Mouse (Mus musculus) myocyte (in vitro differentiated cells): Measurements from ENCODE around the gene Sgsm1. TPM values are rescaled to one million over a fixed set of nuclear protein-coding genes. Genes with fewer than 3 reads are reported as not detected.

ENCODE experiments used
- H3K27me3 ChIP-seq: one replicate; pipeline ENCODE4 v1.6.1; 2011; ENCODE audit not compliant: control insufficient read depth, insufficient read depth, insufficient read length
- H3K36me3 ChIP-seq: one replicate; pipeline ENCODE4 v1.6.1; 2011; ENCODE audit not compliant: control insufficient read depth, insufficient read depth
- H3K4me2 ChIP-seq: one replicate; pipeline ENCODE4 v1.6.1; 2011; ENCODE audit warnings: low read depth, control low read depth
- H3K4me3 ChIP-seq: one replicate; pipeline ENCODE4 v1.5.1; 2011; ENCODE audit warnings: mild to moderate bottlenecking, control low read depth, moderate library complexity
- H3K79me2 ChIP-seq: one replicate; pipeline ENCODE4 v1.6.1; 2011; ENCODE audit not compliant: control insufficient read depth, insufficient read depth
- H3ac ChIP-seq: one replicate; pipeline ENCODE4 v1.6.1; 2011; ENCODE audit not compliant: control insufficient read depth, insufficient read length
- CEBPB ChIP-seq: IDR thresholded peaks from 2 replicates; pipeline ENCODE4 v1.6.1; 2011; ENCODE audit warnings: mild to moderate bottlenecking, moderate library complexity; ENCODE audit not compliant: poor library complexity, insufficient read depth, severe bottlenecking
- E2F4 ChIP-seq: IDR thresholded peaks from one replicate; pipeline ENCODE4 v1.6.1; 2011; ENCODE audit warnings: mild to moderate bottlenecking, control low read depth, moderate library complexity; ENCODE audit not compliant: insufficient read depth
- MAX ChIP-seq: IDR thresholded peaks from one replicate; pipeline ENCODE4 v1.6.1; 2011; ENCODE audit warnings: low read depth, mild to moderate bottlenecking, control low read depth
- MYOD1 ChIP-seq, 3 experiments: IDR thresholded peaks; one replicate each; pipeline ENCODE4 v1.6.1; 2011; ENCODE audit warnings: control low read depth in 2 of 3, low read depth in 2 of 3, mild to moderate bottlenecking in 2 of 3, moderate library complexity in 1 of 3; ENCODE audit not compliant: insufficient read length in 2 of 3, control insufficient read depth in 1 of 3
- MYOG ChIP-seq, 3 experiments: IDR thresholded peaks; one replicate each; pipeline ENCODE4 v1.6.1; 2011; ENCODE audit warnings: control low read depth in 2 of 3, low read depth in 2 of 3, mild to moderate bottlenecking in 2 of 3; ENCODE audit not compliant: insufficient read length in 2 of 3, control insufficient read depth in 1 of 3, insufficient read depth in 1 of 3
- POLR2A ChIP-seq: IDR thresholded peaks from one replicate; pipeline ENCODE4 v1.6.1; 2011; ENCODE audit warnings: low read depth, mild to moderate bottlenecking, control low read depth, moderate library complexity; ENCODE audit not compliant: insufficient read length
- POLR2AphosphoS2 ChIP-seq: IDR thresholded peaks from one replicate; pipeline ENCODE4 v1.6.1; 2011; ENCODE audit warnings: low read depth, control low read depth; ENCODE audit not compliant: insufficient read length
- REST ChIP-seq: IDR thresholded peaks from one replicate; pipeline ENCODE4 v1.6.1; 2011; ENCODE audit warnings: mild to moderate bottlenecking, control low read depth, moderate library complexity; ENCODE audit not compliant: insufficient read depth, insufficient read length
- SRF ChIP-seq: IDR thresholded peaks from one replicate; pipeline ENCODE4 v1.6.1; 2011; ENCODE audit warnings: low read depth; ENCODE audit not compliant: control insufficient read depth, insufficient read length
- TCF12 ChIP-seq: IDR thresholded peaks from one replicate; pipeline ENCODE4 v1.6.1; 2011; ENCODE audit warnings: mild to moderate bottlenecking, control low read depth; ENCODE audit not compliant: poor library complexity, insufficient read depth, severe bottlenecking
- TCF3 ChIP-seq: IDR thresholded peaks from one replicate; pipeline ENCODE4 v1.6.1; 2011; ENCODE audit warnings: low read depth, control low read depth; ENCODE audit not compliant: insufficient read length
- USF1 ChIP-seq: IDR thresholded peaks from one replicate; pipeline ENCODE4 v1.6.1; 2011; ENCODE audit warnings: low read depth, mild to moderate bottlenecking, control low read depth, moderate library complexity
- polyA plus RNA-seq: library from polyadenylated mRNA; unstranded; fragments of >200 nt; fragmentation: generic; extraction: Trizol; gene quantifications from one replicate; pipeline ENCODE4 v1.2.1, GENCODE M21; 2012; ENCODE audit warnings: missing spikeins

Gene Sgsm1
- polyA plus RNA-seq, 1 experiment, result 3.6 TPM

DNA sequence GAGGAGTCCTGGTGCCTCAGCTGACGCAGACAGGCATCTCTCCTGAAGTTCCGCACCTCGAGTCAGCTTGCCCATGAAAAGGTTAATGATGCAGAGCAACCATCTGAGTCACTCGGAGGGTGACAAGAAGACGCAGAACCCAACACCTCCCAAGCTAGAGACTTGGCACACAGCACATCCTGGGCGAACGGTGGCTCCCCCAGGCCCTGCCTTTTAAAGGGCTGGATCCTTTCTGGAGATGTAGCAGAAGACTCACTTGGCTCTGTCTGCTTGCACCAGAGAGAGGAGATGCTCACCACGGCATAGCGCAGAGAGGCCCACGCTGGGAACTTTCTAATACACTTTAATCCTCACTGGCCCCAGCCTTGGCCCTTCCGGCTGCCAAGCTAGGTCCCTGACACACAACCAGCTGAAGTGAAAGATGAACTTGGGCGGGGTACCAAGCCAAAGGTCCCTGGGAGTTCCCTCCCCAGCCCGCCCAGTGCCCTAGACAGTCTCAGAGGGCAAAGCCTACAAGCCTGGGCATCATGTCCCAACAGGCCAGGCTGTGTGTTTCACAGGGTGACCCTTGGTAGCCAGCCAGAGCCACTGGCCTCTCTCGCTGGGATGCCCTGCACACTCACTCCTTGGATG is 94.1 kb downstream of the Sgsm1 start:
- H3ac ChIP-seq, result no peak overlapping the region
- H3K36me3 ChIP-seq, result no peaks in the 10 kb centered on the region
- peak overlapping the region; percentile 61 for H3K4me2 ChIP-seq
- H3K27me3 ChIP-seq, result no peaks in the 10 kb centered on the region
- no peak overlapping the region for H3K4me3 ChIP-seq
- H3K79me2 ChIP-seq, result peaks cover 7% of the 10 kb centered on the region
- TF ChIP-seq REST (no peak), MYOG (IDR thresholded peaks at IDR 0.05; ENCODE audit: control insufficient read depth in 1 of 3, insufficient read depth in 1 of 3, insufficient read length in 2 of 3, low read depth in 2 of 3) (no peak), USF1 (no peak), TCF3 (no peak), CEBPB (no peak), POLR2A (no peak), POLR2AphosphoS2 (no peak), SRF (no peak), TCF12 (no peak), MYOD1 (IDR thresholded peaks at IDR 0.05; ENCODE audit: control insufficient read depth in 1 of 3, insufficient read length in 2 of 3, low read depth in 2 of 3) (no peak), E2F4 (no peak)

DNA sequence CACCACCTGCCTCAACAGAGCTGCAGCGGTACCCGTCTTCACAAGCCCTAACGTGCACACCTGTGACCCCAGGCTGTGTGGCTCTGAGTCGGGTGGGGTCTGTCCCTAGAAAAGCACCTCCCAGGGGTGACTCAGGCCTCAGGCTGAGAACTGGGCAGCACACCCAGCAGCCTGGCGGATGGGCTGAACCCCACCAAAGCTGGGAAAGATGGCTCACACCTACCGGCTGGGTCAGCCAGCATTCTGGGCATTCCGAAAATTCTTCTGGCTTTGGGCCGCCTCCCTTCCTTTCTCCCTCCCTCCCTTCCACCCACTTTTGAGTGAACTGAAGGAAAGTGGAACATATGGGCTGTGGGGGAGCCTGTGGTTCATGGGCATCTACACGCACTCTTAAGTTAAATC is 95.0 kb downstream of the Sgsm1 start:
- Histone ChIP-seq H3K79me2 (peaks cover 7% of the 10 kb centered on the region), H3K4me3 (no peak overlapping the region), H3K4me2 (peak overlapping the region; percentile 61), H3ac (no peak overlapping the region), H3K36me3 (no peaks in the 10 kb centered on the region), H3K27me3 (no peaks in the 10 kb centered on the region)
- TF ChIP-seq USF1, result no peak
- TF ChIP-seq CEBPB, result no peak
- no peak for TF ChIP-seq MAX
- no peak for TF ChIP-seq TCF12
- peak in 1 of 3 experiments; percentile 53 for TF ChIP-seq MYOG (IDR thresholded peaks at IDR 0.05; ENCODE audit: control insufficient read depth in 1 of 3, insufficient read depth in 1 of 3, insufficient read length in 2 of 3, low read depth in 2 of 3)
- TF ChIP-seq POLR2AphosphoS2, result no peak
- TF ChIP-seq E2F4, result no peak
- no peak for TF ChIP-seq REST
- TF ChIP-seq TCF3, result no peak
- peak in 2 of 3 experiments; percentile 26 to 69 for TF ChIP-seq MYOD1 (IDR thresholded peaks at IDR 0.05; ENCODE audit: control insufficient read depth in 1 of 3, insufficient read length in 2 of 3, low read depth in 2 of 3)
- TF ChIP-seq POLR2A, result no peak
- TF ChIP-seq SRF, result no peak

DNA sequence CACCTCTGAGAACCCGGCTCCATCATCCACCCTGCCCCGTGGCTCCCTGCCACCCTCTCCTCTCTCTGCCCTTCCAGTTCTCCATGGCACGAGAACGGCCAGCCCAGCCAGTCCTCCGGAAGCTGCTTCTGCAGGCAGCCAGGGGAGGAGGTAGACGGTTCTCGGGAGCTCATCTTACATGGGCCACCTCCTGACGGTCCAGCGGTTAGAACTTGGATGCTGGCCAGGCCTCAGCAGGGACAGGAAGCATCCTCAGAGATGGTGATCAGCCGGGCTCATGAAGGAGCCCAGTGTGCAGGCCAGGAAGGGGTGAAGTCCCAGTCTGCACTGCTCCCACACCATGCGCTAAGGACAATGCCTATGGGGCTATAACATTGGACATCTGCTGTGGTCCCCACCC is 96.1 kb downstream of the Sgsm1 start:
- Histone ChIP-seq H3K4me3 (no peak overlapping the region), H3K36me3 (no peaks in the 10 kb centered on the region), H3K4me2 (peak overlapping the region; percentile 43), H3K79me2 (peaks cover 7% of the 10 kb centered on the region), H3K27me3 (no peaks in the 10 kb centered on the region), H3ac (no peak overlapping the region)
- TF ChIP-seq POLR2A (peak; percentile 19), MYOG (IDR thresholded peaks at IDR 0.05; ENCODE audit: control insufficient read depth in 1 of 3, insufficient read depth in 1 of 3, insufficient read length in 2 of 3, low read depth in 2 of 3) (no peak)

DNA sequence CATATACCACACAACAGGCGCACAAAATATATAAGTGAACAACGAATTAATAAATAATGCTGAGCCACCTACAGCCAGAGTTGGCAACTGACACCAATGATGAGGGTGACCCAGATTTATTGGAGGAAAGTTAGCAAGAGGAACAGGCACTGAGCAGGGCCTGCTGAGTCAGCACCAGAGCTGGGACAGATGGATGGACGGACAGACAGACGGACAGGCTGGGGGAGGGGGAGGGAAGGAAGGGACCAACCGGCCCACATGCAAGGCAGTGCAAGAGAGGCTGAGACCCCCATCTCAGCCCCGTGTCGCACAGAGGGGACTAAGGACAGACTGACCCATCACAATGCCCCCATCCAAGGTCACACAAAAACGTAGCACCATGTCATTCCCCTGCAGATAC is 96.5 kb downstream of the Sgsm1 start:
- H3K4me3 ChIP-seq, result no peak overlapping the region
- no peak for TF ChIP-seq POLR2AphosphoS2
- no peak for TF ChIP-seq SRF
- no peak for TF ChIP-seq MYOD1 (IDR thresholded peaks at IDR 0.05; ENCODE audit: control insufficient read depth in 1 of 3, insufficient read length in 2 of 3, low read depth in 2 of 3)
- no peak for TF ChIP-seq REST
- TF ChIP-seq USF1, result no peak
- no peak for TF ChIP-seq MYOG (IDR thresholded peaks at IDR 0.05; ENCODE audit: control insufficient read depth in 1 of 3, insufficient read depth in 1 of 3, insufficient read length in 2 of 3, low read depth in 2 of 3)
- no peak for TF ChIP-seq TCF12
- TF ChIP-seq MAX, result no peak
- TF ChIP-seq TCF3, result no peak
- TF ChIP-seq CEBPB, result no peak
- no peak for TF ChIP-seq POLR2A
- TF ChIP-seq E2F4, result no peak
- H3ac ChIP-seq, result no peak overlapping the region
- peaks cover 7% of the 10 kb centered on the region for H3K79me2 ChIP-seq
- peak overlapping the region; percentile 43 for H3K4me2 ChIP-seq
- H3K27me3 ChIP-seq, result no peaks in the 10 kb centered on the region
- no peaks in the 10 kb centered on the region for H3K36me3 ChIP-seq

DNA sequence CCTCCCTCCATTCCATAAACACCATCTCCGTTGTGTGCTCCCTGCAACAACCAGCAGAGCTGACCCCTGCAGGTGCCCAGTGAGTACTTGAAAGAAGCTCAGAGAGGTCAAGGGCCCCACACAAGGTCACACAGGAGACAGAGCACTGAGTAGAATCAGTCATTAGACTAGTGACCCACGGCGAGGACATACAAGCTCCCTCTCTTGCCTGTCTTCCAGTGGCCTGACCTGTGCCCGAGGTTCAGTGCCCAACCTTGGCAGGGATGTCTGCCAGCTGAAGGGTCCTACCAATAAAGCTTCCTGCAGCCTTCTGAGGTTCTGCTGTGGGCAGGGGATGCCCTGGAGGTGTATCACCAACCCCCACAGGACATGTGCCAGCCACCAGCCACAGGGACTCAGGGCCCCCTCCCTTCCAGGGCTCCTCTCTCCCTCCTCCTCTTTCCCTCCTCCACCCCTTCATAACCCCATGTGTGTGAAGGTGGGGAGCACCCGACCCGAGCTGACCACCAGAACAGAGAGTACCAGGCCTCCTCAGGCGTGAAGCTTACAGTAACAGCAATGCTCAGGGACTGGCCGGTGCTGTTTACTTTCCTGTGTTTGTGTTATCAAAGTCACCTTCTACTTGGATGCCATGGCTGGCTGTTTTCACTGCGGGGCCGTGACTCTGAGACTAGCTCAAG is 98.3 kb downstream of the Sgsm1 start:
- Histone ChIP-seq H3K4me2 (no peak overlapping the region), H3ac (no peak overlapping the region), H3K36me3 (no peaks in the 10 kb centered on the region), H3K4me3 (no peak overlapping the region), H3K27me3 (no peaks in the 10 kb centered on the region), H3K79me2 (peaks cover 7% of the 10 kb centered on the region)
- TF ChIP-seq POLR2AphosphoS2 (no peak), E2F4 (no peak), MYOG (IDR thresholded peaks at IDR 0.05; ENCODE audit: control insufficient read depth in 1 of 3, insufficient read depth in 1 of 3, insufficient read length in 2 of 3, low read depth in 2 of 3) (no peak), MYOD1 (IDR thresholded peaks at IDR 0.05; ENCODE audit: control insufficient read depth in 1 of 3, insufficient read length in 2 of 3, low read depth in 2 of 3) (no peak), TCF12 (no peak), POLR2A (no peak)
